Mouse (Mus musculus): ENCODE measurements at regions not wholly inside any gene's neighbourhood (a gene's known extent, or its start where the extent isn't known, plus 50 kb on each side); places are given as distances from the start of the nearest gene placed in this dataset.

DNA sequence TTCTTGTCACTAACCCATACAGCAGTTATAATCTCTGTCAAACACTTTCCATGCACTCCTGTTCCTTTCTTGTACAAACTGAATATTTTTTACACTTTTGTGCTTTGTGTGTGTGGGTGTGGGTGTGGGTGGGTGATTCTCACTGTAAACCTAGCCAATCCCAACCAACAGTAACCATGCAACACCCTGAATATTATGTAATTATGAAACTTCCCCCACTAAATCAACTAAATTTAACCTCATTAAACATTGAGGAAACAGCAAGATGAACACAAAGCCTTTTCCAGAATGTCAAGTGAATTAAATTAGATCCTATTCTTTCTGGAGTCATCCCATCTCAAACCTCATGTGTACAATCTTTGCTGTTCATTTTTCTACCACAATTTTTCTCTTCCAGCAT, 197.0 kb upstream of the Cxadr start:
- no peaks in the 10 kb centered on the region for H3K9me3 ChIP-seq (replicated peaks; ENCODE audit: insufficient read depth, low read length)
- H3K27me3 ChIP-seq (ENCODE audit: control insufficient read depth in 1 of 2, insufficient read depth in 2 of 2, low read length in 2 of 2), result no peaks in the 10 kb centered on the region
- no peaks in the 10 kb centered on the region for H3K79me2 ChIP-seq (ENCODE audit: control insufficient read depth, insufficient read depth, low read length, poor library complexity)
- no peaks in the 10 kb centered on the region for H3K4me1 ChIP-seq (ENCODE audit: control insufficient read depth in 1 of 2, insufficient read depth in 2 of 2, low read length in 2 of 2)
- no peak for DNase-seq (ENCODE audit: low read depth, low spot score)
- no peaks in the 10 kb centered on the region for H3K36me3 ChIP-seq (ENCODE audit: control insufficient read depth in 1 of 2, insufficient read depth in 2 of 2, low read length in 2 of 2)
- no peak overlapping the region for H3K9ac ChIP-seq (ENCODE audit: control insufficient read depth, low read depth, low read length, poor library complexity, severe bottlenecking)
- H3K4me3 ChIP-seq (ENCODE audit: control insufficient read depth in 1 of 2, insufficient read depth in 1 of 2, low read depth in 2 of 2, low read length in 2 of 2), result no peak overlapping the region
- H3K27ac ChIP-seq (ENCODE audit: control insufficient read depth, low read depth, low read length), result no peak overlapping the region
- TF ChIP-seq MXI1 (IDR thresholded peaks at IDR 0.05; ENCODE audit: low read depth, low read length), result no peak
- TF ChIP-seq TAL1 (IDR thresholded peaks at IDR 0.05; ENCODE audit: low read length), result no peak
- no peak for TF ChIP-seq BHLHE40 (IDR thresholded peaks at IDR 0.05; ENCODE audit: borderline replicate concordance, low read depth, low read length)
- TF ChIP-seq MEF2A (IDR thresholded peaks at IDR 0.05; ENCODE audit: extremely low read depth, insufficient replicate concordance, low read depth, low read length, poor library complexity, severe bottlenecking), result no peak
- TF ChIP-seq POLR2AphosphoS5 (IDR thresholded peaks at IDR 0.05; ENCODE audit: borderline replicate concordance, low read depth, low read length), result no peak
- no peak for TF ChIP-seq HCFC1 (IDR thresholded peaks at IDR 0.05; ENCODE audit: low read depth, low read length)
- no peak for TF ChIP-seq ETS1 (IDR thresholded peaks at IDR 0.05; ENCODE audit: low read depth, low read length)
- TF ChIP-seq MYC (IDR thresholded peaks at IDR 0.05; ENCODE audit: low read depth, low read length), result no peak
- TF ChIP-seq CHD2 (IDR thresholded peaks at IDR 0.05; ENCODE audit: low read length), result no peak
- TF ChIP-seq ELF1 (IDR thresholded peaks at IDR 0.05; ENCODE audit: low read depth, low read length), result no peak
- no peak for TF ChIP-seq JUND (IDR thresholded peaks at IDR 0.05; ENCODE audit: low read depth, low read length)
- no peak for TF ChIP-seq RAD21 (IDR thresholded peaks at IDR 0.05; ENCODE audit: low read depth, low read length)
- no peak for TF ChIP-seq GATA1 (IDR thresholded peaks at IDR 0.05; ENCODE audit: low read depth, low read length)
- TF ChIP-seq USF2 (IDR thresholded peaks at IDR 0.05; ENCODE audit: borderline replicate concordance in 1 of 2, insufficient read depth in 1 of 2, low read depth in 1 of 2, low read length in 2 of 2), result no peak
- no peak for TF ChIP-seq RCOR1 (IDR thresholded peaks at IDR 0.05; ENCODE audit: low read depth, low read length)
- TF ChIP-seq GABPA (IDR thresholded peaks at IDR 0.05; ENCODE audit: low read depth, low read length), result no peak
- no peak for TF ChIP-seq TBP (IDR thresholded peaks at IDR 0.05; ENCODE audit: low read depth, low read length)
- TF ChIP-seq ZMIZ1 (IDR thresholded peaks at IDR 0.05; ENCODE audit: low read depth, low read length), result no peak
- TF ChIP-seq SMC3 (IDR thresholded peaks at IDR 0.05; ENCODE audit: low read depth, low read length), result no peak

- H3K9ac ChIP-seq (ENCODE audit: control insufficient read depth, low read depth, low read length, poor library complexity, severe bottlenecking), result no peak overlapping the region
- no peaks in the 10 kb centered on the region for H3K36me3 ChIP-seq (ENCODE audit: control insufficient read depth in 1 of 2, insufficient read depth in 2 of 2, low read length in 2 of 2)
- DNase-seq (ENCODE audit: low read depth, low spot score), result no peak
- TF ChIP-seq BHLHE40 (IDR thresholded peaks at IDR 0.05; ENCODE audit: borderline replicate concordance, low read depth, low read length) (no peak), ETS1 (IDR thresholded peaks at IDR 0.05; ENCODE audit: low read depth, low read length) (no peak), GABPA (IDR thresholded peaks at IDR 0.05; ENCODE audit: low read depth, low read length) (no peak), POLR2AphosphoS5 (IDR thresholded peaks at IDR 0.05; ENCODE audit: borderline replicate concordance, low read depth, low read length) (no peak), ZKSCAN1 (IDR thresholded peaks at IDR 0.05; ENCODE audit: low read depth, low read length) (no peak), CHD2 (IDR thresholded peaks at IDR 0.05; ENCODE audit: low read length) (no peak), MEF2A (IDR thresholded peaks at IDR 0.05; ENCODE audit: extremely low read depth, insufficient replicate concordance, low read depth, low read length, poor library complexity, severe bottlenecking) (no peak), TBP (IDR thresholded peaks at IDR 0.05; ENCODE audit: low read depth, low read length) (no peak), E2F4 (IDR thresholded peaks at IDR 0.05; ENCODE audit: borderline replicate concordance, low read depth, low read length) (no peak), MAFK (IDR thresholded peaks at IDR 0.05; ENCODE audit: borderline replicate concordance, low read depth, low read length) (no peak), ZC3H11A (IDR thresholded peaks at IDR 0.05; ENCODE audit: low read depth, low read length) (no peak), NELFE (IDR thresholded peaks at IDR 0.05; ENCODE audit: low read depth, low read length) (no peak), RAD21 (IDR thresholded peaks at IDR 0.05; ENCODE audit: low read depth, low read length) (no peak), KAT2A (conservative IDR thresholded peaks at IDR 0.05; ENCODE audit: low read depth, low read length) (no peak), TCF12 (IDR thresholded peaks at IDR 0.05; ENCODE audit: low read depth, low read length) (no peak), GATA1 (IDR thresholded peaks at IDR 0.05; ENCODE audit: low read depth, low read length) (no peak)
- no peaks in the 10 kb centered on the region for H3K79me2 ChIP-seq (ENCODE audit: control insufficient read depth, insufficient read depth, low read length, poor library complexity)
- H3K4me3 ChIP-seq (ENCODE audit: control insufficient read depth in 1 of 2, insufficient read depth in 1 of 2, low read depth in 2 of 2, low read length in 2 of 2), result no peak overlapping the region
- H3K4me1 ChIP-seq (ENCODE audit: control insufficient read depth in 1 of 2, insufficient read depth in 2 of 2, low read length in 2 of 2), result no peaks in the 10 kb centered on the region
- no peak overlapping the region for H3K27ac ChIP-seq (ENCODE audit: control insufficient read depth, low read depth, low read length)
- no peaks in the 10 kb centered on the region for H3K27me3 ChIP-seq (ENCODE audit: control insufficient read depth in 1 of 2, insufficient read depth in 2 of 2, low read length in 2 of 2)
- no peaks in the 10 kb centered on the region for H3K9me3 ChIP-seq (replicated peaks; ENCODE audit: insufficient read depth, low read length)
These were observed 199.6 kb upstream of the Cxadr start for GRCm38 (mm10) chr16:78101415-78102326.
